Mouse (Mus musculus) heart, embryonic 16.5 days (tissue): ENCODE data around the gene Gmfg. TPM values are rescaled to one million over a fixed set of nuclear protein-coding genes. Genes with fewer than 3 reads are reported as not detected.

Experiments used
- ATAC-seq: fragments of 200-750 bp; cut with Nextera tagmentation; replicated peaks from 2 replicates; pipeline ENCODE4 v1.8.0; 2017; ENCODE audit warnings: moderate number of reproducible peaks; ENCODE audit not compliant: insufficient read depth, low FRiP score; ENCODE audit errors: extremely low read depth
- H3K27ac ChIP-seq: fragments of 300-500 bp; sonication (generic); 2 replicates; pipeline ENCODE4 v1.5.1; 2014; ENCODE audit warnings: mild to moderate bottlenecking, low read length, control low read depth, moderate library complexity
- H3K27me3 ChIP-seq: fragments of 300-500 bp; sonication (generic); 2 replicates; pipeline ENCODE4 v1.6.1; 2014; ENCODE audit warnings: low read length, mixed read lengths; ENCODE audit not compliant: control insufficient read depth, insufficient read depth
- H3K36me3 ChIP-seq: fragments of 300-500 bp; sonication (generic); 2 replicates; pipeline ENCODE4 v1.6.1; 2014; ENCODE audit not compliant: control insufficient read depth, insufficient read depth
- H3K4me1 ChIP-seq: fragments of 300-500 bp; sonication (generic); 2 replicates; pipeline ENCODE4 v1.6.1; 2014; ENCODE audit warnings: low read length, mixed read lengths; ENCODE audit not compliant: control insufficient read depth, insufficient read depth
- H3K4me2 ChIP-seq: fragments of 300-500 bp; sonication (generic); 2 replicates; pipeline ENCODE4 v1.6.1; 2014; ENCODE audit warnings: low read depth, mild to moderate bottlenecking, control low read depth, low read length
- H3K4me3 ChIP-seq: fragments of 300-500 bp; sonication (generic); 2 replicates; pipeline ENCODE4 v1.5.1; 2014; ENCODE audit warnings: mild to moderate bottlenecking, control low read depth, low read length
- H3K9ac ChIP-seq: fragments of 300-500 bp; sonication (generic); 2 replicates; pipeline ENCODE4 v1.6.1; 2014; ENCODE audit warnings: low read length, control low read depth
- H3K9me3 ChIP-seq: fragments of 300-500 bp; sonication (generic); replicated peaks from 2 replicates; pipeline ENCODE4 v1.6.1; 2016; ENCODE audit warnings: low read length; ENCODE audit not compliant: control insufficient read depth
- WGBS: fragments of 180-500 bp; shearing (Covaris S2); extraction: QIAGEN DNeasy Blood & Tissue Kit; methylation state at CpG from one replicate; pipeline ENCODE4 v1.1.7; 2014; 5-methylcytosine and 5-hydroxymethylcytosine counted together
- polyA plus RNA-seq: library from polyadenylated mRNA; unstranded; fragments of >200 nt; fragmentation: Nextera tagmentation; extraction: Ambion mirVana; gene quantifications from 2 replicates; pipeline ENCODE4 v1.2.1, GENCODE M21; 2015

Gmfg gene
- polyA plus RNA-seq = 17.9 and 32.7 TPM in 2 replicates

GRCm38 (mm10) chr7:28436932-28437570, at the start of gene Gmfg:
TSS of gene Gmfg (plus strand) at chr7:28437447.
- peaks cover 33% of the 10 kb centered on the region for H3K4me1 ChIP-seq

GRCm38 (mm10) chr7:28390331-28390730, 46.9 kb upstream of the Gmfg start:
- Histone ChIP-seq H3K27me3 (no peaks in the 10 kb centered on the region), H3K9ac (no peak overlapping the region), H3K4me1 (peaks cover 18% of the 10 kb centered on the region), H3K4me3 (no peak overlapping the region), H3K36me3 (peaks cover 37% of the 10 kb centered on the region), H3K9me3 (no peaks in the 10 kb centered on the region), H3K4me2 (no peak overlapping the region), H3K27ac (no peak overlapping the region)
- ATAC-seq = no peak
- 94% methylated on average over 3 of the region's 3 CpGs for WGBS

More at GRCm38 (mm10) chr7:28436932-28437570, at the start of gene Gmfg:
- Histone ChIP-seq H3K9me3 (no peaks in the 10 kb centered on the region), H3K4me2 (peak within 1 kb of the TSS; percentile 89), H3K4me3 (peak within 1 kb of the TSS; percentile 92), H3K27me3 (no peaks in the 10 kb centered on the region), H3K36me3 (no peaks in the 10 kb centered on the region), H3K27ac (peak within 1 kb of the TSS; percentile 80), H3K9ac (peak within 1 kb of the TSS; percentile 80)
- WGBS = 2% methylated on average over 16 of the region's 16 CpGs
- ATAC-seq = peak; percentile 14

- Histone ChIP-seq H3K4me1 (peaks cover 15% of the 10 kb centered on the region), H3K27ac (peak within 1 kb of the TSS; percentile 76), H3K9me3 (no peaks in the 10 kb centered on the region), H3K36me3 (peaks cover 45% of the 10 kb centered on the region), H3K27me3 (no peaks in the 10 kb centered on the region), H3K4me3 (peak within 1 kb of the TSS; percentile 98), H3K9ac (peak within 1 kb of the TSS; percentile 94), H3K4me2 (peak within 1 kb of the TSS; percentile 95)
- ATAC-seq = peak; percentile 97
- WGBS = under 1% methylated on average over 58 of the region's 58 CpGs
These were observed 44.6 kb upstream of the Gmfg start, which contains the start of the genes Med29 and Paf1 for GRCm38 (mm10) chr7:28392429-28393271. TSS of gene Med29 (minus strand) at chr7:28392708. TSS of gene Paf1 (plus strand) at chr7:28392951.

- Histone ChIP-seq H3K4me2 (peak overlapping the region; percentile 95), H3K27me3 (no peaks in the 10 kb centered on the region), H3K4me3 (peak overlapping the region; percentile 98), H3K36me3 (peaks cover 46% of the 10 kb centered on the region), H3K4me1 (peaks cover 15% of the 10 kb centered on the region), H3K9ac (peak overlapping the region; percentile 94), H3K27ac (peak overlapping the region; percentile 76), H3K9me3 (no peaks in the 10 kb centered on the region)
- no peak for ATAC-seq
- 5% methylated on average over 22 of the region's 22 CpGs for WGBS
These were observed 43.8 kb upstream of the Gmfg start for GRCm38 (mm10) chr7:28393272-28393951.

GRCm38 (mm10) chr7:28395425-28395824, 41.8 kb upstream of the Gmfg start:
- Histone ChIP-seq H3K4me1 (peaks cover 15% of the 10 kb centered on the region), H3K27me3 (no peaks in the 10 kb centered on the region), H3K4me2 (no peak overlapping the region), H3K9ac (no peak overlapping the region), H3K36me3 (peaks cover 46% of the 10 kb centered on the region), H3K27ac (no peak overlapping the region), H3K9me3 (no peaks in the 10 kb centered on the region), H3K4me3 (no peak overlapping the region)
- ATAC-seq = no peak
- WGBS = 93% methylated on average over 4 of the region's 4 CpGs

- no peak overlapping the region for H3K27ac ChIP-seq
- H3K4me2 ChIP-seq = no peak overlapping the region
- H3K4me3 ChIP-seq = no peak overlapping the region
- no peaks in the 10 kb centered on the region for H3K27me3 ChIP-seq
- no peaks in the 10 kb centered on the region for H3K9me3 ChIP-seq
- H3K9ac ChIP-seq = no peak overlapping the region
- H3K4me1 ChIP-seq = peaks cover 8% of the 10 kb centered on the region
- ATAC-seq = no peak
- H3K36me3 ChIP-seq = peaks cover 64% of the 10 kb centered on the region
- 65% methylated on average over 3 of the region's 3 CpGs for WGBS
These were observed 39.2 kb upstream of the Gmfg start for GRCm38 (mm10) chr7:28398000-28398399.

GRCm38 (mm10) chr7:28398696-28399340, 38.4 kb upstream of the Gmfg start:
- no peak overlapping the region for H3K4me2 ChIP-seq
- no peaks in the 10 kb centered on the region for H3K9me3 ChIP-seq
- no peak overlapping the region for H3K27ac ChIP-seq
- no peaks in the 10 kb centered on the region for H3K27me3 ChIP-seq
- no peak for ATAC-seq
- peaks cover 3% of the 10 kb centered on the region for H3K4me1 ChIP-seq
- peaks cover 72% of the 10 kb centered on the region for H3K36me3 ChIP-seq
- 88% methylated on average over 10 of the region's 10 CpGs for WGBS
- no peak overlapping the region for H3K9ac ChIP-seq
- no peak overlapping the region for H3K4me3 ChIP-seq

GRCm38 (mm10) chr7:28401030-28401429, 36.2 kb upstream of the Gmfg start:
- H3K4me1 ChIP-seq = no peaks in the 10 kb centered on the region
- H3K4me3 ChIP-seq = no peak overlapping the region
- no peak overlapping the region for H3K4me2 ChIP-seq
- WGBS = 91% methylated on average over 1 of the region's 1 CpGs
- H3K27me3 ChIP-seq = no peaks in the 10 kb centered on the region
- no peak overlapping the region for H3K9ac ChIP-seq
- H3K27ac ChIP-seq = no peak overlapping the region
- no peak for ATAC-seq
- peaks cover 80% of the 10 kb centered on the region for H3K36me3 ChIP-seq
- no peaks in the 10 kb centered on the region for H3K9me3 ChIP-seq
